Mouse (Mus musculus) midbrain, embryonic 16.5 days (tissue): ENCODE data around the gene 2310022A10Rik. TPM values are rescaled to one million over a fixed set of nuclear protein-coding genes. Genes with fewer than 3 reads are reported as not detected.

Experiments
- ATAC-seq: fragments of 200-750 bp; cut with Nextera tagmentation; 2 replicates; pipeline ENCODE4 v1.8.0; 2017; ENCODE audit warnings: moderate TSS enrichment
- H3K27ac ChIP-seq: fragments of 300-500 bp; sonication (generic); 2 replicates; pipeline ENCODE4 v1.5.1; 2014; ENCODE audit warnings: mild to moderate bottlenecking, low read length, mixed read lengths
- H3K27me3 ChIP-seq: fragments of 300-500 bp; sonication (generic); 2 replicates; pipeline ENCODE4 v1.6.1; 2014; ENCODE audit warnings: low read depth, low read length, mixed read lengths; ENCODE audit not compliant: control insufficient read depth, insufficient read depth
- H3K36me3 ChIP-seq: fragments of 300-500 bp; sonication (generic); 2 replicates; pipeline ENCODE4 v1.6.1; 2014; ENCODE audit warnings: mild to moderate bottlenecking, low read length, moderate library complexity, mixed read lengths; ENCODE audit not compliant: control insufficient read depth, insufficient read depth
- H3K4me1 ChIP-seq: fragments of 300-500 bp; sonication (generic); 2 replicates; pipeline ENCODE4 v1.6.1; 2014; ENCODE audit warnings: mild to moderate bottlenecking, low read length, mixed read lengths; ENCODE audit not compliant: control insufficient read depth, insufficient read depth
- H3K4me2 ChIP-seq: fragments of 300-500 bp; sonication (generic); 2 replicates; pipeline ENCODE4 v1.6.1; 2014; ENCODE audit warnings: mild to moderate bottlenecking, low read length, mixed read lengths
- H3K4me3 ChIP-seq: fragments of 300-500 bp; sonication (generic); 2 replicates; pipeline ENCODE4 v1.5.1; 2014; ENCODE audit warnings: low read depth, mild to moderate bottlenecking, low read length, moderate library complexity, mixed read lengths
- H3K9ac ChIP-seq: fragments of 300-500 bp; sonication (generic); 2 replicates; pipeline ENCODE4 v1.6.1; 2014; ENCODE audit warnings: low read depth, low read length, mixed read lengths
- H3K9me3 ChIP-seq: fragments of 300-500 bp; sonication (generic); replicated peaks from 2 replicates; pipeline ENCODE4 v1.6.1; 2014; ENCODE audit warnings: mild to moderate bottlenecking, low read length, mixed read lengths; ENCODE audit not compliant: control insufficient read depth, poor library complexity, severe bottlenecking
- WGBS: fragments of 180-500 bp; shearing (Covaris S2); extraction: QIAGEN DNeasy Blood & Tissue Kit; methylation state at CpG from one replicate; pipeline ENCODE4 v1.1.7; 2014; 5-methylcytosine and 5-hydroxymethylcytosine counted together
- polyA plus RNA-seq: library from polyadenylated mRNA; unstranded; fragments of >200 nt; fragmentation: Nextera tagmentation; extraction: Ambion mirVana; gene quantifications from 2 replicates; pipeline ENCODE4 v1.2.1, GENCODE M21; 2015

The 2310022A10Rik gene
- polyA plus RNA-seq, 1 experiment from 2014 or later: 37.5 TPM

GRCm38 (mm10) chr7:27609688-27610087 is 56.7 kb downstream of the 2310022A10Rik start:
- Histone ChIP-seq H3K36me3 (no peaks in the 10 kb centered on the region; the same call in 1 of the 2 replicates), H3K9ac (no peak overlapping the region), H3K4me3 (no peak overlapping the region), H3K27ac (no peak overlapping the region), H3K9me3 (no peaks in the 10 kb centered on the region), H3K4me1 (peaks cover 15% of the 10 kb centered on the region), H3K27me3 (no peaks in the 10 kb centered on the region), H3K4me2 (no peak overlapping the region)
- no peak for ATAC-seq
- WGBS: 88% methylated on average over 2 of the region's 2 CpGs

- Histone ChIP-seq H3K4me2 (no peak overlapping the region), H3K27ac (no peak overlapping the region), H3K4me1 (peaks cover 15% of the 10 kb centered on the region), H3K9me3 (no peaks in the 10 kb centered on the region), H3K27me3 (no peaks in the 10 kb centered on the region), H3K4me3 (no peak overlapping the region), H3K36me3 (no peaks in the 10 kb centered on the region; the same call in 1 of the 2 replicates), H3K9ac (no peak overlapping the region)
- no peak for ATAC-seq
- WGBS: 93% methylated on average over 3 of the region's 3 CpGs
Observed at GRCm38 (mm10) chr7:27610370-27610769, 57.3 kb downstream of the 2310022A10Rik start.

GRCm38 (mm10) chr7:27610871-27611270 is 57.8 kb downstream of the 2310022A10Rik start:
- Histone ChIP-seq H3K4me3 (no peak overlapping the region), H3K9ac (no peak overlapping the region), H3K27me3 (no peaks in the 10 kb centered on the region), H3K4me2 (no peak overlapping the region), H3K36me3 (no peaks in the 10 kb centered on the region; the same call in 1 of the 2 replicates), H3K9me3 (no peaks in the 10 kb centered on the region), H3K27ac (no peak overlapping the region), H3K4me1 (peaks cover 15% of the 10 kb centered on the region)
- no peak for ATAC-seq
- whole genome bisulfite sequencing: 94% methylated on average over 5 of the region's 5 CpGs

- Histone ChIP-seq H3K36me3 (no peaks in the 10 kb centered on the region; the same call in 1 of the 2 replicates), H3K9ac (no peak overlapping the region), H3K27ac (peak overlapping the region; percentile 29), H3K4me3 (no peak overlapping the region), H3K27me3 (no peaks in the 10 kb centered on the region), H3K4me1 (peaks cover 11% of the 10 kb centered on the region), H3K4me2 (no peak overlapping the region), H3K9me3 (no peaks in the 10 kb centered on the region)
- no peak for ATAC-seq
- 63% methylated on average over 4 of the region's 4 CpGs for WGBS
Observed at GRCm38 (mm10) chr7:27612940-27613339, 59.9 kb downstream of the 2310022A10Rik start.

- H3K27ac ChIP-seq: peak overlapping the region; percentile 78
- 29% methylated on average over 8 of the region's 8 CpGs for WGBS
- H3K4me1 ChIP-seq: peaks cover 11% of the 10 kb centered on the region
- ATAC-seq: peak; percentile 80; the same call in 1 of the 2 replicates
- H3K27me3 ChIP-seq: no peaks in the 10 kb centered on the region
- H3K4me2 ChIP-seq: no peak overlapping the region; the same call in 1 of the 2 replicates
- no peaks in the 10 kb centered on the region; the same call in 1 of the 2 replicates for H3K36me3 ChIP-seq
- H3K9me3 ChIP-seq: no peaks in the 10 kb centered on the region
- no peak overlapping the region for H3K9ac ChIP-seq
- H3K4me3 ChIP-seq: no peak overlapping the region
Observed at GRCm38 (mm10) chr7:27613751-27614499, 60.9 kb downstream of the 2310022A10Rik start.

GRCm38 (mm10) chr7:27621028-27621427 is 68.0 kb downstream of the 2310022A10Rik start:
- Histone ChIP-seq H3K9ac (no peak overlapping the region), H3K4me1 (no peaks in the 10 kb centered on the region), H3K4me2 (no peak overlapping the region), H3K9me3 (no peaks in the 10 kb centered on the region), H3K27me3 (no peaks in the 10 kb centered on the region), H3K27ac (no peak overlapping the region), H3K36me3 (peaks cover 11% of the 10 kb centered on the region; the same call in 1 of the 2 replicates), H3K4me3 (no peak overlapping the region)
- 86% methylated on average over 6 of the region's 6 CpGs for WGBS
- no peak for ATAC-seq

- 89% methylated on average over 1 of the region's 1 CpGs for WGBS
- H3K9ac ChIP-seq: no peak overlapping the region
- H3K27me3 ChIP-seq: no peaks in the 10 kb centered on the region
- peaks cover 11% of the 10 kb centered on the region; the same call in 1 of the 2 replicates for H3K36me3 ChIP-seq
- H3K4me1 ChIP-seq: no peaks in the 10 kb centered on the region
- H3K9me3 ChIP-seq: no peaks in the 10 kb centered on the region
- H3K4me2 ChIP-seq: no peak overlapping the region
- H3K4me3 ChIP-seq: no peak overlapping the region
- ATAC-seq: no peak
- no peak overlapping the region for H3K27ac ChIP-seq
Observed at GRCm38 (mm10) chr7:27622234-27622633, 69.2 kb downstream of the 2310022A10Rik start.

- no peak overlapping the region for H3K4me3 ChIP-seq
- peaks cover 13% of the 10 kb centered on the region; the same call in 1 of the 2 replicates for H3K36me3 ChIP-seq
- H3K27me3 ChIP-seq: no peaks in the 10 kb centered on the region
- no peak for ATAC-seq
- H3K9me3 ChIP-seq: no peaks in the 10 kb centered on the region
- no peaks in the 10 kb centered on the region for H3K4me1 ChIP-seq
- H3K9ac ChIP-seq: no peak overlapping the region
- no peak overlapping the region for H3K4me2 ChIP-seq
- no peak overlapping the region for H3K27ac ChIP-seq
Observed at GRCm38 (mm10) chr7:27624967-27625366, 71.9 kb downstream of the 2310022A10Rik start.

- Histone ChIP-seq H3K36me3 (peaks cover 17% of the 10 kb centered on the region), H3K4me3 (no peak overlapping the region), H3K27ac (no peak overlapping the region), H3K4me1 (no peaks in the 10 kb centered on the region), H3K9me3 (no peaks in the 10 kb centered on the region), H3K27me3 (no peaks in the 10 kb centered on the region), H3K9ac (no peak overlapping the region), H3K4me2 (no peak overlapping the region)
- 81% methylated on average over 7 of the region's 7 CpGs for WGBS
- no peak for ATAC-seq
Observed at GRCm38 (mm10) chr7:27627707-27628106, 74.7 kb downstream of the 2310022A10Rik start.
